Mouse (Mus musculus) layer of hippocampus, adult 9-11 months (tissue): ENCODE data around the gene Hfe2.

Source experiments
- DNase-seq: peaks from one replicate; pipeline ENCODE4 v3.0.0; 2022

The Hfe2 gene

GRCm38 (mm10) chr3:96576690-96577541, 51.9 kb downstream of the Hfe2 start, which contains the start of gene Gm16253:
Gene Gm16253, plus strand, starts transcription at chr3:96576984.
- peak; percentile 96 for DNase-seq

GRCm38 (mm10) chr3:96577566-96577965, 52.6 kb downstream of the Hfe2 start:
- no peak for DNase-seq
